Mouse (Mus musculus): ENCODE results near the gene Mapkapk2. TPM values are rescaled to one million over a fixed set of nuclear protein-coding genes. Genes with fewer than 3 reads are reported as not detected.

The Mapkapk2 gene
- polyA plus RNA-seq, 1 experiment: 283 TPM

- Histone ChIP-seq H3K4me1 (ENCODE audit: control insufficient read depth, insufficient read depth, low read length) (peaks cover 85% of the 10 kb centered on the region), H3K4me3 (ENCODE audit: insufficient read depth, low read length) (no peak overlapping the region; the same call in 1 of the 2 replicates), H3K27ac (ENCODE audit: insufficient read depth, low read depth, low read length) (peak overlapping the region; percentile 94)
- TF ChIP-seq CTCF (IDR thresholded peaks at IDR 0.05; ENCODE audit: low read depth, low read length): no peak
- no peak for TF ChIP-seq POLR2A (IDR thresholded peaks at IDR 0.05; ENCODE audit: borderline replicate concordance, low read depth, low read length)
Measured at GRCm38 (mm10) chr1:131085272-131085671, 12.4 kb downstream of the Mapkapk2 start.

- H3K27ac ChIP-seq (ENCODE audit: insufficient read depth, low read depth, low read length): peak overlapping the region; percentile 94
- peaks cover 86% of the 10 kb centered on the region for H3K4me1 ChIP-seq (ENCODE audit: control insufficient read depth, insufficient read depth, low read length)
- TF ChIP-seq POLR2A (IDR thresholded peaks at IDR 0.05; ENCODE audit: borderline replicate concordance, low read depth, low read length) (no peak), CTCF (IDR thresholded peaks at IDR 0.05; ENCODE audit: low read depth, low read length) (no peak)
- H3K4me3 ChIP-seq (ENCODE audit: insufficient read depth, low read length): peak overlapping the region; percentile 49
Measured at GRCm38 (mm10) chr1:131084289-131084688, 13.3 kb downstream of the Mapkapk2 start.

GRCm38 (mm10) chr1:131083609-131084008, 14.0 kb downstream of the Mapkapk2 start:
- peaks cover 85% of the 10 kb centered on the region for H3K4me1 ChIP-seq (ENCODE audit: control insufficient read depth, insufficient read depth, low read length)
- peak overlapping the region; percentile 41 for H3K4me3 ChIP-seq (ENCODE audit: insufficient read depth, low read length)
- no peak for TF ChIP-seq POLR2A (IDR thresholded peaks at IDR 0.05; ENCODE audit: borderline replicate concordance, low read depth, low read length)
- no peak for TF ChIP-seq CTCF (IDR thresholded peaks at IDR 0.05; ENCODE audit: low read depth, low read length)
- H3K27ac ChIP-seq (ENCODE audit: insufficient read depth, low read depth, low read length): peak overlapping the region; percentile 94

- H3K27ac ChIP-seq (ENCODE audit: insufficient read depth, low read depth, low read length): peak overlapping the region; percentile 94
Measured at GRCm38 (mm10) chr1:131083122-131083521, 14.5 kb downstream of the Mapkapk2 start.

GRCm38 (mm10) chr1:131080686-131081085, 16.9 kb downstream of the Mapkapk2 start:
- Histone ChIP-seq H3K4me1 (ENCODE audit: control insufficient read depth, insufficient read depth, low read length) (peaks cover 87% of the 10 kb centered on the region), H3K27ac (ENCODE audit: insufficient read depth, low read depth, low read length) (no peak overlapping the region), H3K4me3 (ENCODE audit: insufficient read depth, low read length) (no peak overlapping the region)
- TF ChIP-seq POLR2A (IDR thresholded peaks at IDR 0.05; ENCODE audit: borderline replicate concordance, low read depth, low read length) (no peak), CTCF (IDR thresholded peaks at IDR 0.05; ENCODE audit: low read depth, low read length) (no peak)

More at GRCm38 (mm10) chr1:131083122-131083521, 14.5 kb downstream of the Mapkapk2 start:
- H3K4me3 ChIP-seq (ENCODE audit: insufficient read depth, low read length): peak overlapping the region; percentile 41; the same call in 1 of the 2 replicates
- H3K4me1 ChIP-seq (ENCODE audit: control insufficient read depth, insufficient read depth, low read length): peaks cover 83% of the 10 kb centered on the region
- TF ChIP-seq CTCF (IDR thresholded peaks at IDR 0.05; ENCODE audit: low read depth, low read length): no peak
- TF ChIP-seq POLR2A (IDR thresholded peaks at IDR 0.05; ENCODE audit: borderline replicate concordance, low read depth, low read length): no peak

GRCm38 (mm10) chr1:131079762-131080161, 17.9 kb downstream of the Mapkapk2 start:
- Histone ChIP-seq H3K4me1 (ENCODE audit: control insufficient read depth, insufficient read depth, low read length) (peaks cover 89% of the 10 kb centered on the region), H3K27ac (ENCODE audit: insufficient read depth, low read depth, low read length) (no peak overlapping the region), H3K4me3 (ENCODE audit: insufficient read depth, low read length) (no peak overlapping the region)
- TF ChIP-seq POLR2A (IDR thresholded peaks at IDR 0.05; ENCODE audit: borderline replicate concordance, low read depth, low read length) (no peak), CTCF (IDR thresholded peaks at IDR 0.05; ENCODE audit: low read depth, low read length) (no peak)

GRCm38 (mm10) chr1:131078761-131079330, 18.8 kb downstream of the Mapkapk2 start:
- no peak overlapping the region for H3K27ac ChIP-seq (ENCODE audit: insufficient read depth, low read depth, low read length)
- H3K4me1 ChIP-seq (ENCODE audit: control insufficient read depth, insufficient read depth, low read length): peaks cover 94% of the 10 kb centered on the region
- TF ChIP-seq CTCF (IDR thresholded peaks at IDR 0.05; ENCODE audit: low read depth, low read length): no peak
- no peak for TF ChIP-seq POLR2A (IDR thresholded peaks at IDR 0.05; ENCODE audit: borderline replicate concordance, low read depth, low read length)
- no peak overlapping the region for H3K4me3 ChIP-seq (ENCODE audit: insufficient read depth, low read length)

GRCm38 (mm10) chr1:131075098-131075791, 22.4 kb downstream of the Mapkapk2 start:
- H3K4me3 ChIP-seq (ENCODE audit: insufficient read depth, low read length): no peak overlapping the region
- no peak for TF ChIP-seq CTCF (IDR thresholded peaks at IDR 0.05; ENCODE audit: low read depth, low read length)
- TF ChIP-seq POLR2A (IDR thresholded peaks at IDR 0.05; ENCODE audit: borderline replicate concordance, low read depth, low read length): no peak
- peaks cover 82% of the 10 kb centered on the region for H3K4me1 ChIP-seq (ENCODE audit: control insufficient read depth, insufficient read depth, low read length)
- no peak overlapping the region for H3K27ac ChIP-seq (ENCODE audit: insufficient read depth, low read depth, low read length)

- peaks cover 75% of the 10 kb centered on the region for H3K4me1 ChIP-seq (ENCODE audit: control insufficient read depth, insufficient read depth, low read length)
- TF ChIP-seq POLR2A (IDR thresholded peaks at IDR 0.05; ENCODE audit: borderline replicate concordance, low read depth, low read length): no peak
- no peak for TF ChIP-seq CTCF (IDR thresholded peaks at IDR 0.05; ENCODE audit: low read depth, low read length)
- no peak overlapping the region for H3K4me3 ChIP-seq (ENCODE audit: insufficient read depth, low read length)
- no peak overlapping the region for H3K27ac ChIP-seq (ENCODE audit: insufficient read depth, low read depth, low read length)
Measured at GRCm38 (mm10) chr1:131074524-131074938, 23.1 kb downstream of the Mapkapk2 start.

- peak overlapping the region; percentile 2; the same call in 1 of the 2 replicates for H3K27ac ChIP-seq (ENCODE audit: insufficient read depth, low read depth, low read length)
- H3K4me3 ChIP-seq (ENCODE audit: insufficient read depth, low read length): no peak overlapping the region
- TF ChIP-seq CTCF (IDR thresholded peaks at IDR 0.05; ENCODE audit: low read depth, low read length) (no peak), POLR2A (IDR thresholded peaks at IDR 0.05; ENCODE audit: borderline replicate concordance, low read depth, low read length) (no peak)
- peaks cover 72% of the 10 kb centered on the region for H3K4me1 ChIP-seq (ENCODE audit: control insufficient read depth, insufficient read depth, low read length)
Measured at GRCm38 (mm10) chr1:131072376-131072990, 25.1 kb downstream of the Mapkapk2 start.

All from bone marrow macrophage, adult 2 months (primary cell).